Mouse (Mus musculus) ES-Bruce4 (cell line): ENCODE results near the gene Vldlr. TPM values are rescaled to one million over a fixed set of nuclear protein-coding genes. Genes with fewer than 3 reads are reported as not detected.
A peak's percentile ranks its signal among the peaks of the same experiment; 100 is the strongest.

ENCODE experiments used
- H3K27ac ChIP-seq: 2 replicates; pipeline ENCODE4 v1.5.1; 2012; ENCODE audit warnings: low read length, inconsistent platforms; ENCODE audit not compliant: insufficient read depth
- H3K27me3 ChIP-seq: 2 replicates; pipeline ENCODE4 v1.6.1; 2012; ENCODE audit warnings: mild to moderate bottlenecking, low read length, inconsistent platforms; ENCODE audit not compliant: control insufficient read depth, poor library complexity, insufficient read depth, severe bottlenecking
- H3K36me3 ChIP-seq: 2 replicates; pipeline ENCODE4 v1.6.1; 2012; ENCODE audit warnings: inconsistent platforms, mild to moderate bottlenecking, low read length, moderate library complexity; ENCODE audit not compliant: control insufficient read depth, poor library complexity, insufficient read depth, severe bottlenecking
- H3K4me1 ChIP-seq: one replicate; pipeline ENCODE4 v1.8.1; 2011; ENCODE audit warnings: low read length; ENCODE audit not compliant: control insufficient read depth, insufficient read depth
- H3K4me3 ChIP-seq: 2 replicates; pipeline ENCODE4 v1.5.1; 2011; ENCODE audit warnings: low read depth, mild to moderate bottlenecking, low read length
- H3K9ac ChIP-seq: 2 replicates; pipeline ENCODE4 v1.6.1; 2012; ENCODE audit warnings: low read depth, mild to moderate bottlenecking, inconsistent platforms; ENCODE audit not compliant: poor library complexity, severe bottlenecking
- H3K9me3 ChIP-seq: replicated peaks from 2 replicates; pipeline ENCODE4 v1.6.1; 2012; ENCODE audit warnings: mild to moderate bottlenecking, low read length, inconsistent platforms; ENCODE audit not compliant: control insufficient read depth, poor library complexity, insufficient read depth, severe bottlenecking
- CTCF ChIP-seq: IDR thresholded peaks from one replicate; pipeline ENCODE4 v1.8.1; 2011; ENCODE audit warnings: low read depth, low read length
- EP300 ChIP-seq: IDR thresholded peaks from 2 replicates; pipeline ENCODE4 v1.6.1; 2011; ENCODE audit warnings: low read depth, low read length; ENCODE audit not compliant: insufficient read depth
- POLR2A ChIP-seq: IDR thresholded peaks from one replicate; pipeline ENCODE4 v1.8.1; 2011; ENCODE audit warnings: low read length; ENCODE audit not compliant: insufficient read depth
- polyA plus RNA-seq: library from polyadenylated mRNA; stranded (reverse); fragments of >200 nt; gene quantifications from 2 replicates; pipeline ENCODE4 v1.2.4, GENCODE M21; 2011; ENCODE audit warnings: low read depth; ENCODE audit not compliant: missing spikeins, insufficient read depth, insufficient read length

The Vldlr gene
- polyA plus RNA-seq, 1 experiment = 2.4 TPM

- H3K27me3 ChIP-seq = peaks cover 3% of the 10 kb centered on the region
Observed at GRCm38 (mm10) chr19:27217404-27217940, 1.2 kb downstream of the Vldlr start.

DNA sequence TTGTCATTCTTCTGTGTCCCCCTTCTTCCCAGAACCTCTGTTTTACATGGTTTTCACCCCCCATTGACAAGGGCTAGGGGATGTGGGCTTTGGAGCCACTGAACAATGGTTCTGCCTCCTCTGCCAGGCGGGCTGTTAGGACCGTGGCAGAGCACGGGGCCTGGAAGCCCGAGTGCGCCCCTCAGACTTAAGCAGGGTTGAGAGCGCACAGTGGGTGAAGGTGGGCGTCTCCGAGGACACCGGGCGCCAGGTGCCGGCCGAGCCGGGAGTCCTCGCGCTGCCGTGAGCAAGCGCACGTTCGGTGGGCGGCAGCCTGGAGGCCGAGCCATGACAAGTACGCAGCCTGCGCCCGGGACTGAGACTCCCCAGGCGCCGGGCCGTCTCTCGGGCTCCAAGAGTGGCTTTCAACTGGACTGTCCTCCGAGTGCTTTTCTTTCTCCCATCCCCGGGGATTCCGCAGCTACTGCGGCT lies 1.7 kb downstream of the Vldlr start:
- Histone ChIP-seq H3K4me3 (peak overlapping the region; percentile 84), H3K4me1 (no peaks in the 10 kb centered on the region), H3K27me3 (peaks cover 3% of the 10 kb centered on the region), H3K36me3 (no peaks in the 10 kb centered on the region), H3K9ac (peak overlapping the region; percentile 57), H3K9me3 (no peaks in the 10 kb centered on the region), H3K27ac (no peak overlapping the region)
- TF ChIP-seq POLR2A (no peak), CTCF (no peak), EP300 (no peak)

More at GRCm38 (mm10) chr19:27217404-27217940, 1.2 kb downstream of the Vldlr start:
- H3K27ac ChIP-seq = no peak overlapping the region
- no peaks in the 10 kb centered on the region for H3K4me1 ChIP-seq
- TF ChIP-seq EP300 = no peak
- TF ChIP-seq CTCF = no peak
- no peak for TF ChIP-seq POLR2A
- peak overlapping the region; percentile 57 for H3K9ac ChIP-seq
- no peaks in the 10 kb centered on the region for H3K36me3 ChIP-seq
- H3K9me3 ChIP-seq = no peaks in the 10 kb centered on the region
- peak overlapping the region; percentile 84 for H3K4me3 ChIP-seq

GRCm38 (mm10) chr19:27218561-27219262 lies 2.4 kb downstream of the Vldlr start:
- Histone ChIP-seq H3K27ac (no peak overlapping the region), H3K4me3 (peak overlapping the region; percentile 84), H3K9ac (peak overlapping the region; percentile 57; the same call in 1 of the 2 replicates), H3K36me3 (no peaks in the 10 kb centered on the region), H3K27me3 (peaks cover 3% of the 10 kb centered on the region), H3K9me3 (no peaks in the 10 kb centered on the region), H3K4me1 (no peaks in the 10 kb centered on the region)
- no peak for TF ChIP-seq EP300
- TF ChIP-seq POLR2A = no peak
- no peak for TF ChIP-seq CTCF

DNA sequence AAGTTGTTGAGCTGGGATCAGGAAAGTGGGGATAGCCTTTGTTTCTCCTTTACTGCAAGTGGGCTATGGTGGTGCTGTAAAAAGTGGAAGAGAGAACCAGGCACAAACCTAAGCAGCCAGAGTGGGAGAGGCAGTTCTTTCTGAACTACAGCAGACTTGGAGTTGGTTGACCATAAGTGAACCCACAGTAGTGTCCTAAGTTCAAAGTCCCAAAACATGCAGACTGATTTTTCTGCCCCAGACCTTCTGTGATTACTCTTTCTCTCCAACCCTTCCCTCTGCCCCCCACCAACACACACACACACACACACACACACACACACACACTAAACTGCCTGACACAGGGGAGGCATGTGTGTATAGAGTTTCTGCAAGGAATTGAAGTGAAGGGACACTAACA lies 3.3 kb downstream of the Vldlr start:
- Histone ChIP-seq H3K4me3 (no peak overlapping the region), H3K9ac (no peak overlapping the region), H3K9me3 (no peaks in the 10 kb centered on the region), H3K27ac (no peak overlapping the region), H3K36me3 (no peaks in the 10 kb centered on the region), H3K4me1 (no peaks in the 10 kb centered on the region), H3K27me3 (peaks cover 3% of the 10 kb centered on the region)
- TF ChIP-seq EP300 (no peak), POLR2A (no peak), CTCF (no peak)

DNA sequence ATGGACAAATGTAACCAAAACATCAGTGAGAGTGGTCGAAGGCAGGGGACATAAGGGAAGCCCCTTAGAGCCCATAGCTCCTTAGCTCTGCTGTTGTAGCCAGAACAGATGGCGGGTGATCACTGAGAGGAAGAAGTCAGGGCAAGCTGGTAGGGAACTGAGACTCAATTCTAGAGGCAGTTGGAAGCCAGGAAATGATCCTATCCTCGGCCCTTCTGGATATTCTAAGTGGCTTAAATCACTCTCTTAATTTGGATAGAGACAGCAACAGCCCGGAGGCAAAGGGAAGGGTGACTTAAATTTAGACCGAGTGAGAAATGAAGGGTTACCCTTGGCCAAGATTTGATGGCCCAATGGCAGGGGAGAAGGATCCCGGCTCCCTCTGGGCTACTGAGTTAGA lies 6.8 kb downstream of the Vldlr start:
- H3K4me1 ChIP-seq = no peaks in the 10 kb centered on the region
- H3K4me3 ChIP-seq = no peak overlapping the region
- no peak overlapping the region for H3K27ac ChIP-seq
- H3K9me3 ChIP-seq = no peaks in the 10 kb centered on the region
- peaks cover 3% of the 10 kb centered on the region for H3K27me3 ChIP-seq
- H3K36me3 ChIP-seq = no peaks in the 10 kb centered on the region
- H3K9ac ChIP-seq = no peak overlapping the region
- no peak for TF ChIP-seq POLR2A
- TF ChIP-seq EP300 = no peak
- TF ChIP-seq CTCF = no peak

DNA sequence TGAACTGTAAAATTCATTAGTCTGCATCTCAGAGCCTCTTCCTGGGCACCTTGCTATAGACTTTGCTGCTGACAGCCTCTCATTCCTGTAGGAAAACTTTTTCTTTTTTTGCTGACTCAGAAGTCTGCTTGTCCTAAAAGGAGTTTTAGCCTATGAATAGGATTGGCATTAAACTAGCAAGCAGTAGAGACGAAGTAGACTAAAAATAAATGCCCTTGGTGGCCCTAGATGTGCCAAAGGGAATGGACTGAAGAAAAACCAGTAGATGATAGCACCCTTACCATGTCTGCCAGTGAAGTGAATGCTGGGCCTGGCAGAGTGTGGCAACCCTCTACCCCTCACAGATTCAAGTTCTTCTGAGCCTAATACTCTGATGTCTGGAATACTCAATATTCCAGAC lies 8.1 kb downstream of the Vldlr start:
- H3K4me1 ChIP-seq = no peaks in the 10 kb centered on the region
- TF ChIP-seq CTCF (no peak), EP300 (no peak), POLR2A (no peak)
- H3K27ac ChIP-seq = no peak overlapping the region
- H3K27me3 ChIP-seq = no peaks in the 10 kb centered on the region; the same call in 1 of the 2 replicates
- no peaks in the 10 kb centered on the region for H3K9me3 ChIP-seq
- H3K9ac ChIP-seq = no peak overlapping the region
- no peaks in the 10 kb centered on the region for H3K36me3 ChIP-seq
- no peak overlapping the region for H3K4me3 ChIP-seq
